Mouse (Mus musculus) liver, postnatal 0 days (tissue): ENCODE results near the gene Nxpe2.

Source experiments
- CTCF ChIP-seq: sonication (generic); IDR thresholded peaks from 2 replicates; pipeline ENCODE4 v1.5.1; 2016; ENCODE audit warnings: antibody characterized with exemption, low read depth
- EP300 ChIP-seq: IDR thresholded peaks from 2 replicates; pipeline ENCODE4 v1.6.1; 2016; ENCODE audit warnings: antibody characterized with exemption, low read depth, mild to moderate bottlenecking

- TF ChIP-seq CTCF (no peak), EP300 (no peak)
Observed at GRCm38 (mm10) chr9:48354122-48354521, 868 bp upstream of the Nxpe2 start.
